Comparison of ENCODE assay signal across 8 mouse cellular contexts in genomic region chr9:40744233-40744632, GRCm38 (mm10). TPM values are rescaled to one million over a fixed set of nuclear protein-coding genes. Genes with fewer than 3 reads are reported as not detected.
DNase-seq lines count a peak whose midpoint lies in the region; ATAC-seq lines count a peak whose summit lies in the region.

No protein-coding gene starts in this region.

- H3K4me2 ChIP-seq in heart, embryonic 11.5 days, result no peak overlapping the region

- no peak for ATAC-seq in heart, embryonic 11.5 days (replicated peaks; ENCODE audit: insufficient number of reproducible peaks, low FRiP score, low TSS enrichment)
- peak; percentile 65 for ATAC-seq in granulocyte monocyte progenitor cell, adult 5-6 weeks (replicated peaks; ENCODE audit: poor library complexity, severe bottlenecking)

- 44% methylated on average over 3 of the region's 3 CpGs for WGBS in heart, embryonic 11.5 days (ENCODE audit: insufficient replicate concordance)

- no peaks in the 10 kb centered on the region for H3K9me3 ChIP-seq in heart, embryonic 11.5 days (replicated peaks; ENCODE audit: control insufficient read depth, low read length)

- H3K36me3 ChIP-seq in heart, embryonic 11.5 days (ENCODE audit: control insufficient read depth, insufficient read depth, low read length), result no peaks in the 10 kb centered on the region

- intact Hi-C loops in gastrocnemius, postnatal 36 days (cut with DNase I), result loop anchor here (10.0 kb wide), 1 partner anchor 329 kb away; no protein-coding TSS in a partner anchor

- no peak overlapping the region for H3K9ac ChIP-seq in heart, embryonic 11.5 days (ENCODE audit: low read depth, low read length)

- no peak overlapping the region for H3K4me3 ChIP-seq in heart, embryonic 11.5 days (ENCODE audit: low read depth, low read length)

- H3K27ac ChIP-seq in heart, embryonic 11.5 days (ENCODE audit: low read depth, low read length), result no peak overlapping the region

- peak; percentile 19 for DNase-seq in heart, adult 8-10 months (ENCODE audit: low spot score)
- peak; percentile 47 to 48 for DNase-seq in B cell, adult 2 months
- DNase-seq in lung, postnatal 10 days, result peak; percentile 59
- no peak for DNase-seq in cerebellum, postnatal 25 days
- DNase-seq in kidney, adult 11 months, result no peak
- no peak for DNase-seq in gastrocnemius, postnatal 36 days

- H3K27me3 ChIP-seq in heart, embryonic 11.5 days (ENCODE audit: control insufficient read depth, insufficient read depth, low read length), result no peaks in the 10 kb centered on the region

- peaks cover 13% of the 10 kb centered on the region for H3K4me1 ChIP-seq in heart, embryonic 11.5 days (ENCODE audit: control insufficient read depth, insufficient read depth, low read length)

RNA-seq across cellular contexts. Expression of gene Hspa8, which starts 56.6 kb away (rescaled TPM):
- 1,000 to 10,000 TPM; 1,176 to 1,889 (median 1,438) TPM for total RNA-seq in heart, adult 8-10 months (2022)
- 2,531 and 2,677 TPM in 2 replicates for polyA plus RNA-seq in heart, embryonic 11.5 days (2014; fragmentation: Nextera tagmentation; extraction: Ambion mirVana)
- total RNA-seq in granulocyte monocyte progenitor cell, adult 5-6 weeks (2014; fragmentation: Nextera tagmentation), result 2,268 and 2,405 TPM in 2 replicates
- total RNA-seq in granulocyte monocyte progenitor cell, adult 5-6 weeks (2017), result 4,273 and 4,449 TPM in 2 replicates
- 1,000 to 10,000 TPM; 1,032 to 1,188 TPM for total RNA-seq in gastrocnemius, postnatal 36 days (2021)

RNA-seq across cellular contexts. Expression of gene Clmp, which starts 58.5 kb away (rescaled TPM):
- 1 to 10 TPM; 3.3 to 4.4 (median 4.0) TPM for total RNA-seq in heart, adult 8-10 months (2022)
- 13.5 and 15.3 TPM in 2 replicates for polyA plus RNA-seq in heart, embryonic 11.5 days (2014; fragmentation: Nextera tagmentation; extraction: Ambion mirVana)
- total RNA-seq in granulocyte monocyte progenitor cell, adult 5-6 weeks (2014; fragmentation: Nextera tagmentation), result not detected in 2 replicates
- 0.13 and 0.52 TPM in 2 replicates for total RNA-seq in granulocyte monocyte progenitor cell, adult 5-6 weeks (2017)
- total RNA-seq in gastrocnemius, postnatal 36 days (2021), result 1 to 10 TPM; 3.1 to 6.1 TPM

Comparison
In these comparisons a context has a peak if more than half of its experiments do, and no peak if none do; other contexts are left out.
1. DNase-seq: peak in heart, adult 8-10 months (single experiment), B cell, adult 2 months (2 of 2) and lung, postnatal 10 days (single experiment); none in cerebellum, postnatal 25 days (0 of 2), kidney, adult 11 months (single experiment) and gastrocnemius, postnatal 36 days (0 of 2).